Mouse (Mus musculus) ES-Bruce4 (cell line): ENCODE results near the gene Cdhr2.

Experiments used
- CTCF ChIP-seq: IDR thresholded peaks from one replicate; pipeline ENCODE4 v1.8.1; 2011; ENCODE audit warnings: low read depth, low read length
- POLR2A ChIP-seq: IDR thresholded peaks from one replicate; pipeline ENCODE4 v1.8.1; 2011; ENCODE audit warnings: low read length; ENCODE audit not compliant: insufficient read depth

GRCm38 (mm10) chr13:54663999-54664398, 37.3 kb upstream of the Cdhr2 start:
- TF ChIP-seq CTCF (no peak), POLR2A (no peak)
